Mouse (Mus musculus): ENCODE measurements at regions not wholly inside any gene's neighbourhood (a gene's known extent, or its start where the extent isn't known, plus 50 kb on each side); places are given as distances from the start of the nearest gene placed in this dataset.

- Histone ChIP-seq H3K36me3 (ENCODE audit: control insufficient read depth, insufficient read depth, low read length) (no peaks in the 10 kb centered on the region), H3K4me2 (ENCODE audit: low read depth, low read length) (no peak overlapping the region), H3K27me3 (replicated peaks; ENCODE audit: control insufficient read depth, insufficient read depth, low read length) (no peaks in the 10 kb centered on the region), H3K27ac (ENCODE audit: low read length) (no peak overlapping the region), H3K4me1 (ENCODE audit: control insufficient read depth, insufficient read depth, low read length) (no peaks in the 10 kb centered on the region), H3K9ac (ENCODE audit: low read depth, low read length) (no peak overlapping the region), H3K4me3 (ENCODE audit: low read length) (no peak overlapping the region), H3K9me3 (ENCODE audit: control insufficient read depth, low read length) (no peaks in the 10 kb centered on the region)
- no peak for ATAC-seq
- WGBS, result 39% methylated on average over 3 of the region's 3 CpGs
Observed at GRCm38 (mm10) chr9:101730136-101730535, 131.5 kb upstream of the 9630041A04Rik start.

GRCm38 (mm10) chr9:101717911-101718310 is 143.7 kb upstream of the 9630041A04Rik start:
- Histone ChIP-seq H3K9ac (ENCODE audit: low read depth, low read length) (no peak overlapping the region), H3K9me3 (ENCODE audit: control insufficient read depth, low read length) (no peaks in the 10 kb centered on the region), H3K27ac (ENCODE audit: low read length) (no peak overlapping the region), H3K4me1 (ENCODE audit: control insufficient read depth, insufficient read depth, low read length) (no peaks in the 10 kb centered on the region), H3K4me2 (ENCODE audit: low read depth, low read length) (no peak overlapping the region), H3K4me3 (ENCODE audit: low read length) (no peak overlapping the region), H3K36me3 (ENCODE audit: control insufficient read depth, insufficient read depth, low read length) (no peaks in the 10 kb centered on the region), H3K27me3 (replicated peaks; ENCODE audit: control insufficient read depth, insufficient read depth, low read length) (no peaks in the 10 kb centered on the region)
- ATAC-seq, result no peak
- WGBS, result 36% methylated on average over 2 of the region's 2 CpGs

DNA sequence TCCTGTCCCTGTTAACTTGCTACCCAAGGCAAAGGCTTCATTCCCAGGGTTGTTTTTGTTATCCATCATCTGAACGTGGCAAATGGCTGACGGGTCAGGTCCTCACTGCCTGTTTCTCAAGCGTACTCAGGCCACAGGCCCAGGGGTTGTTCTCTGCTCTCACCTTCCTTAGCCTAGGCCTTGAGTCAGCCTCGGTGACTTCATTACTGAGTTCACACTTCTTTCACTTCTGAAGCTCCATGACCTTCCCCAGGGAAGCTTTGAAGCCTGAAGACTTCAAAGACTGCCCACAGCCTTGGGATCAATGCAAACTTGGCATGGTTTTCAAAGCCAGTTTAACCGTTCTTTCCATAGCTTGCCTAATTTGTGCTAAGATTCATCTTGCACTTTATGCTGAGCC is 145.3 kb upstream of the 9630041A04Rik start:
- H3K4me2 ChIP-seq (ENCODE audit: low read depth, low read length), result no peak overlapping the region
- no peak overlapping the region for H3K9ac ChIP-seq (ENCODE audit: low read depth, low read length)
- H3K27ac ChIP-seq (ENCODE audit: low read length), result no peak overlapping the region
- no peaks in the 10 kb centered on the region for H3K9me3 ChIP-seq (ENCODE audit: control insufficient read depth, low read length)
- H3K4me3 ChIP-seq (ENCODE audit: low read length), result no peak overlapping the region
- H3K36me3 ChIP-seq (ENCODE audit: control insufficient read depth, insufficient read depth, low read length), result no peaks in the 10 kb centered on the region
- H3K27me3 ChIP-seq (replicated peaks; ENCODE audit: control insufficient read depth, insufficient read depth, low read length), result no peaks in the 10 kb centered on the region
- ATAC-seq, result no peak
- no peaks in the 10 kb centered on the region for H3K4me1 ChIP-seq (ENCODE audit: control insufficient read depth, insufficient read depth, low read length)
- WGBS, result 56% methylated on average over 5 of the region's 5 CpGs

GRCm38 (mm10) chr9:101714805-101715204 is 146.8 kb upstream of the 9630041A04Rik start:
- ATAC-seq, result no peak
- Histone ChIP-seq H3K27me3 (replicated peaks; ENCODE audit: control insufficient read depth, insufficient read depth, low read length) (no peaks in the 10 kb centered on the region), H3K27ac (ENCODE audit: low read length) (no peak overlapping the region), H3K4me2 (ENCODE audit: low read depth, low read length) (no peak overlapping the region), H3K4me3 (ENCODE audit: low read length) (no peak overlapping the region), H3K9ac (ENCODE audit: low read depth, low read length) (no peak overlapping the region), H3K9me3 (ENCODE audit: control insufficient read depth, low read length) (no peaks in the 10 kb centered on the region), H3K4me1 (ENCODE audit: control insufficient read depth, insufficient read depth, low read length) (no peaks in the 10 kb centered on the region), H3K36me3 (ENCODE audit: control insufficient read depth, insufficient read depth, low read length) (no peaks in the 10 kb centered on the region)
- WGBS, result 73% methylated on average over 5 of the region's 5 CpGs

- H3K4me2 ChIP-seq (ENCODE audit: low read depth, low read length), result no peak overlapping the region
- no peak overlapping the region for H3K9ac ChIP-seq (ENCODE audit: low read depth, low read length)
- H3K4me3 ChIP-seq (ENCODE audit: low read length), result no peak overlapping the region
- no peak overlapping the region for H3K27ac ChIP-seq (ENCODE audit: low read length)
- no peaks in the 10 kb centered on the region for H3K27me3 ChIP-seq (replicated peaks; ENCODE audit: control insufficient read depth, insufficient read depth, low read length)
- no peaks in the 10 kb centered on the region for H3K36me3 ChIP-seq (ENCODE audit: control insufficient read depth, insufficient read depth, low read length)
- no peaks in the 10 kb centered on the region for H3K4me1 ChIP-seq (ENCODE audit: control insufficient read depth, insufficient read depth, low read length)
- ATAC-seq, result no peak
- H3K9me3 ChIP-seq (ENCODE audit: control insufficient read depth, low read length), result no peaks in the 10 kb centered on the region
- 77% methylated on average over 8 of the region's 8 CpGs for WGBS
Observed at GRCm38 (mm10) chr9:101710611-101711071, 151.0 kb upstream of the 9630041A04Rik start.

- WGBS, result 70% methylated on average over 7 of the region's 7 CpGs
Observed at GRCm38 (mm10) chr9:101700368-101700767, 161.3 kb upstream of the 9630041A04Rik start.

GRCm38 (mm10) chr9:101694054-101694453 is 167.6 kb upstream of the 9630041A04Rik start:
- H3K9ac ChIP-seq (ENCODE audit: low read depth, low read length), result no peak overlapping the region
- H3K4me3 ChIP-seq (ENCODE audit: low read length), result no peak overlapping the region
- no peaks in the 10 kb centered on the region for H3K36me3 ChIP-seq (ENCODE audit: control insufficient read depth, insufficient read depth, low read length)
- H3K4me1 ChIP-seq (ENCODE audit: control insufficient read depth, insufficient read depth, low read length), result no peaks in the 10 kb centered on the region
- no peak overlapping the region for H3K4me2 ChIP-seq (ENCODE audit: low read depth, low read length)
- no peaks in the 10 kb centered on the region for H3K27me3 ChIP-seq (replicated peaks; ENCODE audit: control insufficient read depth, insufficient read depth, low read length)
- no peaks in the 10 kb centered on the region for H3K9me3 ChIP-seq (ENCODE audit: control insufficient read depth, low read length)
- 87% methylated on average over 5 of the region's 5 CpGs for WGBS
- H3K27ac ChIP-seq (ENCODE audit: low read length), result no peak overlapping the region
- ATAC-seq, result no peak

More at GRCm38 (mm10) chr9:101700368-101700767, 161.3 kb upstream of the 9630041A04Rik start:
- Histone ChIP-seq H3K27ac (ENCODE audit: low read length) (no peak overlapping the region), H3K9me3 (ENCODE audit: control insufficient read depth, low read length) (no peaks in the 10 kb centered on the region), H3K27me3 (replicated peaks; ENCODE audit: control insufficient read depth, insufficient read depth, low read length) (no peaks in the 10 kb centered on the region), H3K4me3 (ENCODE audit: low read length) (no peak overlapping the region), H3K4me2 (ENCODE audit: low read depth, low read length) (no peak overlapping the region), H3K4me1 (ENCODE audit: control insufficient read depth, insufficient read depth, low read length) (no peaks in the 10 kb centered on the region), H3K9ac (ENCODE audit: low read depth, low read length) (no peak overlapping the region), H3K36me3 (ENCODE audit: control insufficient read depth, insufficient read depth, low read length) (no peaks in the 10 kb centered on the region)
- ATAC-seq, result no peak

- Histone ChIP-seq H3K27me3 (replicated peaks; ENCODE audit: control insufficient read depth, insufficient read depth, low read length) (no peaks in the 10 kb centered on the region), H3K36me3 (ENCODE audit: control insufficient read depth, insufficient read depth, low read length) (no peaks in the 10 kb centered on the region), H3K4me1 (ENCODE audit: control insufficient read depth, insufficient read depth, low read length) (no peaks in the 10 kb centered on the region), H3K9ac (ENCODE audit: low read depth, low read length) (no peak overlapping the region), H3K27ac (ENCODE audit: low read length) (no peak overlapping the region), H3K4me2 (ENCODE audit: low read depth, low read length) (no peak overlapping the region), H3K9me3 (ENCODE audit: control insufficient read depth, low read length) (no peaks in the 10 kb centered on the region), H3K4me3 (ENCODE audit: low read length) (no peak overlapping the region)
- ATAC-seq, result no peak
- 84% methylated on average over 6 of the region's 6 CpGs for WGBS
Observed at GRCm38 (mm10) chr9:101691336-101691735, 170.3 kb upstream of the 9630041A04Rik start.

GRCm38 (mm10) chr9:101690916-101691315 is 170.7 kb upstream of the 9630041A04Rik start:
- WGBS, result 53% methylated on average over 7 of the region's 7 CpGs
- Histone ChIP-seq H3K27ac (ENCODE audit: low read length) (no peak overlapping the region), H3K9ac (ENCODE audit: low read depth, low read length) (no peak overlapping the region), H3K9me3 (ENCODE audit: control insufficient read depth, low read length) (no peaks in the 10 kb centered on the region), H3K4me1 (ENCODE audit: control insufficient read depth, insufficient read depth, low read length) (no peaks in the 10 kb centered on the region), H3K27me3 (replicated peaks; ENCODE audit: control insufficient read depth, insufficient read depth, low read length) (no peaks in the 10 kb centered on the region), H3K36me3 (ENCODE audit: control insufficient read depth, insufficient read depth, low read length) (no peaks in the 10 kb centered on the region), H3K4me2 (ENCODE audit: low read depth, low read length) (no peak overlapping the region), H3K4me3 (ENCODE audit: low read length) (no peak overlapping the region)
- no peak for ATAC-seq

GRCm38 (mm10) chr9:101690402-101690861 is 171.2 kb upstream of the 9630041A04Rik start:
- Histone ChIP-seq H3K9me3 (ENCODE audit: control insufficient read depth, low read length) (no peaks in the 10 kb centered on the region), H3K27ac (ENCODE audit: low read length) (no peak overlapping the region), H3K27me3 (replicated peaks; ENCODE audit: control insufficient read depth, insufficient read depth, low read length) (no peaks in the 10 kb centered on the region), H3K36me3 (ENCODE audit: control insufficient read depth, insufficient read depth, low read length) (no peaks in the 10 kb centered on the region), H3K4me2 (ENCODE audit: low read depth, low read length) (peak overlapping the region; percentile 30; the same call in 1 of the 2 replicates), H3K4me3 (ENCODE audit: low read length) (no peak overlapping the region), H3K9ac (ENCODE audit: low read depth, low read length) (no peak overlapping the region), H3K4me1 (ENCODE audit: control insufficient read depth, insufficient read depth, low read length) (no peaks in the 10 kb centered on the region)
- 14% methylated on average over 12 of the region's 12 CpGs for WGBS
- no peak for ATAC-seq

All from intestine, embryonic 16.5 days (tissue).